Mouse (Mus musculus): ENCODE measurements around the gene Tbc1d2b. TPM values are rescaled to one million over a fixed set of nuclear protein-coding genes. Genes with fewer than 3 reads are reported as not detected.

Tbc1d2b gene
- polyA plus RNA-seq, 1 experiment, result 45.5 TPM

DNA sequence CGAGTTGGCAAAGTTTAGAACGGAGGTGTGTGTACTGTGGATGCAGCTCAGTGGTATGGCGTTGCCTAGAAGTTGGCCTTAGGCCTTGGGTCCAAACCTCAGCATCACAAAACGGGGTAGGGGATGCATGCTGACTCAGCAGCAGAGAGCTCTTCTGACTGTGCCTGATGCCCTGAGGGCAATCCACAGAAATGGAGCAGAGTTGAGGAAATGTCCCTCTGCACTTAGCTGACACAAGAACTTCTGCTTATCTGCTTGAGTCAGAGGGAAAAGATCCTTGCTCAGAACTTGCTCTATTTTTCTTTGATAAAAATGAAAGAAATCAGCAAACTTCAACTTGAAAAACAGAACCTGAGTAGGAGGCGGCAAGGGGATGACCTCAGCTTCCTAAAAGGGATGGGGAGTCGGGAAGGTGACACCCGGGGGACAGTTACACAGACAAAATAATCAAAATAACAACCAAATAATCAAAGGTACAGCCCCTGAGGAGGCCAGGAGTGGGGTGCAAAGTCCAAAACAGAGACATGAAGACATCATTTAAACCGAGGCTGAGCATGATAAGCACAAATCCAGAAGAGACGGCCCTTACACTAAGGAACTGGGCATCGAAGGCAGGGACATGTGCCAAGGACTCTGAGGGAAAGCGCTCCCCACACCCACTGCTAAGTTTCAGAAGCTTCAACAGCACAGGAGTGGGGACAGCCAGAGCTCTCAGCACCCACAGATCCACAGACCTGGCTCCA lies 54.2 kb downstream of the Tbc1d2b start:
- Histone ChIP-seq H3K4me3 (ENCODE audit: insufficient read depth, low read length) (no peak overlapping the region), H3K4me1 (ENCODE audit: control insufficient read depth, insufficient read depth, low read length) (no peaks in the 10 kb centered on the region), H3K27ac (ENCODE audit: insufficient read depth, low read length) (no peak overlapping the region)
- no peak for TF ChIP-seq CTCF (IDR thresholded peaks at IDR 0.05; ENCODE audit: borderline replicate concordance, insufficient read depth, low read length)
- TF ChIP-seq POLR2A (IDR thresholded peaks at IDR 0.05; ENCODE audit: low read depth, low read length), result no peak

DNA sequence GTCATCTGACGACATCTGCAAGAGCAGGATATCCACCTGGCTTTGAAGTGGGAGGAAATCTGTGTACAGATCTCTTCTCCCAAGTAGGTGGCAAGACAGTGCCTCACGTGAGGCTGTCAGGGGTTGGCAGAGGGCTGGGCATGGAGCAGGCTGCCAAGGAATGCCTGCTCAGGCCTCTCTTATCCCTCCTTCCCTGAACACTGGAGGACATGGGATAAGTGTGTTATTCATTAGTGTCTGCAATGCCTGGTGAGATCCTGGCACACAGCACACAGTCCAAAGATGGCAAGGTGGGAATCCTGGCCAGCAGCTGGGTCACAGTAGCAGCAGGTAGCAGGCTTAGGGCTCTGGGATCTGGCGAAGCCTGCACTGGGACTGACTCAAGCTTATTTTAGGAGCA lies 57.5 kb downstream of the Tbc1d2b start:
- no peak overlapping the region for H3K27ac ChIP-seq (ENCODE audit: insufficient read depth, low read length)
- H3K4me3 ChIP-seq (ENCODE audit: insufficient read depth, low read length), result no peak overlapping the region
- no peak for TF ChIP-seq CTCF (IDR thresholded peaks at IDR 0.05; ENCODE audit: borderline replicate concordance, insufficient read depth, low read length)
- TF ChIP-seq POLR2A (IDR thresholded peaks at IDR 0.05; ENCODE audit: low read depth, low read length), result no peak
- no peaks in the 10 kb centered on the region for H3K4me1 ChIP-seq (ENCODE audit: control insufficient read depth, insufficient read depth, low read length)

DNA sequence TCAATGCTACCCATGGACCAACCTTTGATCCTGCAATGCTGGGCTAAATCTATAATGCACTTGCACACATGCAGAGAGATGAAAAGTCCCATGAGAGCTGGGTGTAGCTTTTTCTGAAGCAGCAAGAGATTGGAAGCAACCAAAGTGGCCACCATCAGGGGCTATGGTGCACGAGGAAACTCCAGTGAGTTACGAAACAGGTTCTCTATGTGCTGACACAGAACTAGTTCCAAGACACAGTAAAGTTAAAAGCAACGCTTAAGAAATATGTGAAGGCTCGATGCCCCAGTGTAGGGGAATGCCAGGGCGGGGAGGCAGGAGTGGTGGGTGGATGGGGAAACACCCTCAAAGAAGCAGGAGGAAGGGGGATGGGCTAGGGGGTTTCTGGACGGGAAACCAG lies 61.9 kb downstream of the Tbc1d2b start:
- Histone ChIP-seq H3K27ac (ENCODE audit: insufficient read depth, low read length) (no peak overlapping the region), H3K4me1 (ENCODE audit: control insufficient read depth, insufficient read depth, low read length) (peaks cover 5% of the 10 kb centered on the region; the same call in 1 of the 2 replicates), H3K4me3 (ENCODE audit: insufficient read depth, low read length) (no peak overlapping the region)
- TF ChIP-seq CTCF (IDR thresholded peaks at IDR 0.05; ENCODE audit: borderline replicate concordance, insufficient read depth, low read length) (no peak), POLR2A (IDR thresholded peaks at IDR 0.05; ENCODE audit: low read depth, low read length) (no peak)

DNA sequence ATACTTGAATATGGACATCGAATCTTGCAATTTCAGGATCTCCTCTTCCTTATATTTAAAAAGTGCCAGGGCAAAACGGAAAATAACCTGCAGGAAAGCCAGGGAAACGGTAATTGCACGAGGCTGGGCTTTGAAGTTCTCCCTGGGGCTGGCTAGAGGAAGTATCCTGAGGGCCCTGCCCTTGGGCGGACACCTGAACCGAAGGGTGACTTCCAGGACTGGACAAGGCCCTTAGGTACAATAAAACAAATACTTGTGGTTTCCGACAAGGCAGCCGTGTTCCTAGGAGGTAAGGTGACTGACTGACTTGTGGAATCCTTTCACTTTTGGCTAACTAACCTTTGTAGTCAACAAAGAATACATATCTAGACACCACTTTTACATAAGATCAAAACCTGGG lies 62.8 kb downstream of the Tbc1d2b start:
- Histone ChIP-seq H3K4me1 (ENCODE audit: control insufficient read depth, insufficient read depth, low read length) (peaks cover 5% of the 10 kb centered on the region; the same call in 1 of the 2 replicates), H3K4me3 (ENCODE audit: insufficient read depth, low read length) (no peak overlapping the region), H3K27ac (ENCODE audit: insufficient read depth, low read length) (no peak overlapping the region)
- no peak for TF ChIP-seq CTCF (IDR thresholded peaks at IDR 0.05; ENCODE audit: borderline replicate concordance, insufficient read depth, low read length)
- TF ChIP-seq POLR2A (IDR thresholded peaks at IDR 0.05; ENCODE audit: low read depth, low read length), result no peak

DNA sequence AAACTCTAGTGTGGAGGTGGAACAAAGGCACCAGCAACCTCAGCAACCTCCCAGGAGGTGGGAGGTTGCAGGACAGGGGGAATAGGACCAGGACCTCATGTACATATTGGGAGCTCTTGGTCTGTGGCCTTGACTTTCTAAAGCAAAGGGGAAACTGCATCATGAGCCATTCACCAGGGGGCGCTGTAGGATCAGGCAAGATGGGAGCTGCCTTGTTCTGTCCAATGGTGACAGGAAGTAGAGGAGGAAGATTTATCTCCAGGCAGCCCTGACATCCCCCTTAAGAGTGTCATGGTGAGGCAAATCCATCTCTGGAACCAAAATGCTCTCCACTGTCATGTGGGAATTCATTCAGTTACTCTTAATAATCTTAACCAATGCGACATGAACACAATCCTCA lies 64.1 kb downstream of the Tbc1d2b start:
- Histone ChIP-seq H3K4me3 (ENCODE audit: insufficient read depth, low read length) (no peak overlapping the region), H3K27ac (ENCODE audit: insufficient read depth, low read length) (no peak overlapping the region), H3K4me1 (ENCODE audit: control insufficient read depth, insufficient read depth, low read length) (peaks cover 8% of the 10 kb centered on the region; the same call in 1 of the 2 replicates)
- TF ChIP-seq POLR2A (IDR thresholded peaks at IDR 0.05; ENCODE audit: low read depth, low read length) (no peak), CTCF (IDR thresholded peaks at IDR 0.05; ENCODE audit: borderline replicate concordance, insufficient read depth, low read length) (peak; percentile 77; the same call in 1 of the 2 replicates)

DNA sequence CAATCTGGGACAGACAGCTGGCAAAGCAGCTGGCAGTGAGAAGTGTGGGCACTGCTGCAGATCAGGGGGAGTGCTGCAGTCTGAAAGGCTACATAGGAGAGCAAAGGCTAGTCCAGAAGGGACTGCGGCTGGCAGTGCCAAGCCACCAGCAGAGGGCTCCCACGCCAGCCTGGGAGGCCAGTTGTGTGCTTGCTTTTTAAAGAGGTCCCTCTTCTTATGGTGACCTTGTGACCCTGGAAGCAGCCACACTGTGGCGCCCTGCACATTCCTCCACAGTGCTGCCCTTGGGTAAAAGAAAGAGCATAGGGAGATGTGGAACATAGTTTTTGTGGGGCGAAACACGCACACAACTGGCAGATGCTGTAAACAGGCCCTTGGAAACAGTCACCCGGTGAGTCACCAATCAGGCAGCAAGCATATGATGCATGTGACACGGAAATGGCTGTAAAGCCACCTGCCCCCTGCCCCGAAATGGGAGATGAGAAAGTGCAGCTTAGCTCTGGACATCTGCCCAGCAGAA lies 66.1 kb downstream of the Tbc1d2b start:
- no peak overlapping the region for H3K27ac ChIP-seq (ENCODE audit: insufficient read depth, low read length)
- no peak overlapping the region for H3K4me3 ChIP-seq (ENCODE audit: insufficient read depth, low read length)
- TF ChIP-seq CTCF (IDR thresholded peaks at IDR 0.05; ENCODE audit: borderline replicate concordance, insufficient read depth, low read length) (0 out of 2 replicates have a peak, but pooled peaks have one; percentile 41), POLR2A (IDR thresholded peaks at IDR 0.05; ENCODE audit: low read depth, low read length) (no peak)
- peaks cover 10% of the 10 kb centered on the region; the same call in 1 of the 2 replicates for H3K4me1 ChIP-seq (ENCODE audit: control insufficient read depth, insufficient read depth, low read length)

DNA sequence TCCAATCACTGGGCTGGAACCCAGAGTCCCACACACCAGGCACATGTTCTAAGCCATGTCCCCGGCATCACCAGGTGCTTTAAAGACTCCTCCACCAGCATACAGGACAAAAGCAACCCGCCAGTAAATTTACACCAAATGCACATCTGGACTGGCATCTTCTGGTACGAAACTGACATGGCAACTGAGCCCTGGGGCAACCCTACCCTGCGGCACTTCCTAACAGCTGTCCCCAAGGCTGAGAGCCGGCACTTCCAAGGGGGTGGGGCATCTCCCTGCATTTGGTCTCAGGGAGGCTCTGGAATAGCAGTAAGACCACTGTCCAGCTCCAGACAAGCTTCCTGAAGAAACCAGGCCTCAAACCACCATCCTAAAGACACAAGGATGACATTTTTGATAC lies 67.4 kb downstream of the Tbc1d2b start:
- no peak for TF ChIP-seq POLR2A (IDR thresholded peaks at IDR 0.05; ENCODE audit: low read depth, low read length)
- TF ChIP-seq CTCF (IDR thresholded peaks at IDR 0.05; ENCODE audit: borderline replicate concordance, insufficient read depth, low read length), result no peak

DNA sequence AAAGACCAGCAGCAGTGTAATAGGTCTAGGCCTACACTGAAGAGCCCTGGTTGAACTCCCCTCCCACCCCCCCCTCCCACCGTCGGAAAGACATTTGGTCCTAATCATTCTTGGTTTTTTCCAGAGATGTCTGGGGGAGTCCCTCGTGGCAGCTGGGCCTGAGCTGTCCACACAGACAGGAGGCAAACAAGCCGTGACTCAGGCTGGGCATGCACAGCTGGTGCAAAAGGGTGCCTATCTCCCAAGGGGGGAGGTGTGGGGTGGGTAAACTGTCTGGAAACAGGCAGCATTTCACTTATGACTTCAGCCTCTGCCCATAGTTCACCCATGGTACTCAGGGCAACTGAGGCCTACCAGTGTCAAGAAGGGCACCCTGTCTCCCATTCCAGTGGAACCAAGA lies 69.1 kb downstream of the Tbc1d2b start:
- H3K4me3 ChIP-seq (ENCODE audit: insufficient read depth, low read length), result no peak overlapping the region
- H3K4me1 ChIP-seq (ENCODE audit: control insufficient read depth, insufficient read depth, low read length), result peaks cover 10% of the 10 kb centered on the region; the same call in 1 of the 2 replicates
- no peak overlapping the region; the same call in 1 of the 2 replicates for H3K27ac ChIP-seq (ENCODE audit: insufficient read depth, low read length)
- no peak for TF ChIP-seq POLR2A (IDR thresholded peaks at IDR 0.05; ENCODE audit: low read depth, low read length)
- TF ChIP-seq CTCF (IDR thresholded peaks at IDR 0.05; ENCODE audit: borderline replicate concordance, insufficient read depth, low read length), result no peak

More for the DNA sequence above, 67.4 kb downstream of the Tbc1d2b start:
- Histone ChIP-seq H3K27ac (ENCODE audit: insufficient read depth, low read length) (no peak overlapping the region), H3K4me1 (ENCODE audit: control insufficient read depth, insufficient read depth, low read length) (peaks cover 10% of the 10 kb centered on the region; the same call in 1 of the 2 replicates), H3K4me3 (ENCODE audit: insufficient read depth, low read length) (no peak overlapping the region)

DNA sequence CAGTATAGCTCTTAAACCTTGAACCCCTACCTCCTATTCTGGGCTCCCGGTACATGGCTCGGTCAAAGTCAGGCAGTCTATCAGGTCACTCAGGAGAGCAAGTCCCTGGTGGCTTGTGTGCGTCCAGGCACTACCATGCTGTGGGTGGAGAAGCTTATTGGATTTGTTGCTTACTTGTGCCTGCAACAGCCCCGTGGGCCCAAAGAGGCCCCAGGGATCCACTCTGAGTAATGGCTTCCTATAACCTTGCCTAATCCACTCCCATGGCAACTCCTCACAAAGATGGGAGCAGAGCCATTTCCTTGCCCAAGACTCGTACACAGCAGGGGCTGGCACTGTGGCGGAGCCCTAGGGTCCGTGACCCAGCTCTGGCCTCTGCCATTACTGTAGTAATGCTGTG lies 69.5 kb downstream of the Tbc1d2b start:
- Histone ChIP-seq H3K27ac (ENCODE audit: insufficient read depth, low read length) (no peak overlapping the region), H3K4me1 (ENCODE audit: control insufficient read depth, insufficient read depth, low read length) (peaks cover 10% of the 10 kb centered on the region; the same call in 1 of the 2 replicates), H3K4me3 (ENCODE audit: insufficient read depth, low read length) (no peak overlapping the region)
- TF ChIP-seq POLR2A (IDR thresholded peaks at IDR 0.05; ENCODE audit: low read depth, low read length), result no peak
- no peak for TF ChIP-seq CTCF (IDR thresholded peaks at IDR 0.05; ENCODE audit: borderline replicate concordance, insufficient read depth, low read length)

DNA sequence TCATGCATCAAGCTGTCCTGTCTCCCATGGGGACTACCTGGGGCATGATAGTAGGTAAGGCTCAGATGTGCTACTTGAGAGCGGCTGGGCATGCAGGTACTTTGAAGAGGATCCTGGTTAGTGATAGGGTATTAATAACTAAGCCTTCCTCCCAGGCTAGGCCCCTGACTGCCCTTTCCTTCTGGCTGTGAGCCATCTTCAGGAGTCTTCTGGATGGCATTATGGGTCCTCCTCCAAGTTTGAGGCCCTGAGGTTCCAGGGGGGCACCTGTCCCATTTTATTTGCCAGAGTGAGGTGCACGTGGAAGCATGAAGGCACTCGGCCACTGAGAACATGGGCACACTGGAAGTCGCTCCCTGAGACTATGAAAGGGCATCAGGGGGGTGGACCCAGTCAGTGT lies 70.1 kb downstream of the Tbc1d2b start:
- H3K4me3 ChIP-seq (ENCODE audit: insufficient read depth, low read length), result no peak overlapping the region
- H3K4me1 ChIP-seq (ENCODE audit: control insufficient read depth, insufficient read depth, low read length), result peaks cover 10% of the 10 kb centered on the region; the same call in 1 of the 2 replicates
- no peak overlapping the region for H3K27ac ChIP-seq (ENCODE audit: insufficient read depth, low read length)
- no peak for TF ChIP-seq POLR2A (IDR thresholded peaks at IDR 0.05; ENCODE audit: low read depth, low read length)
- TF ChIP-seq CTCF (IDR thresholded peaks at IDR 0.05; ENCODE audit: borderline replicate concordance, insufficient read depth, low read length), result no peak
